Mouse (Mus musculus) liver, embryonic 12.5 days (tissue): ENCODE results near the gene Rxrb. TPM values are rescaled to one million over a fixed set of nuclear protein-coding genes. Genes with fewer than 3 reads are reported as not detected.
A peak's percentile ranks its signal among the peaks of the same experiment; 100 is the strongest.

Experiments used
- ATAC-seq: fragments of 200-750 bp; cut with Nextera tagmentation; 2 replicates; pipeline ENCODE4 v1.8.0; 2017; ENCODE audit warnings: moderate number of reproducible peaks, mild to moderate bottlenecking, moderate library complexity
- H3K27ac ChIP-seq: fragments of 300-500 bp; sonication (generic); 2 replicates; pipeline ENCODE4 v1.5.1; 2016; ENCODE audit warnings: mild to moderate bottlenecking
- H3K27me3 ChIP-seq: fragments of 300-500 bp; sonication (generic); replicated peaks from 2 replicates; pipeline ENCODE4 v1.6.1; 2016; ENCODE audit warnings: mild to moderate bottlenecking, moderate library complexity
- H3K36me3 ChIP-seq: fragments of 300-500 bp; sonication (generic); 2 replicates; pipeline ENCODE4 v1.6.1; 2016; ENCODE audit warnings: mild to moderate bottlenecking, moderate library complexity
- H3K4me1 ChIP-seq: fragments of 300-500 bp; sonication (generic); 2 replicates; pipeline ENCODE4 v1.6.1; 2016
- H3K4me2 ChIP-seq: fragments of 300-500 bp; sonication (generic); 2 replicates; pipeline ENCODE4 v1.6.1; 2016; ENCODE audit warnings: mild to moderate bottlenecking, moderate library complexity
- H3K4me3 ChIP-seq: fragments of 300-500 bp; sonication (generic); 2 replicates; pipeline ENCODE4 v1.5.1; 2016; ENCODE audit warnings: mild to moderate bottlenecking, moderate library complexity
- H3K9ac ChIP-seq: fragments of 300-500 bp; sonication (generic); 2 replicates; pipeline ENCODE4 v1.6.1; 2016; ENCODE audit warnings: mild to moderate bottlenecking, moderate library complexity
- H3K9me3 ChIP-seq: fragments of 300-500 bp; sonication (generic); replicated peaks from 2 replicates; pipeline ENCODE4 v1.6.1; 2016; ENCODE audit warnings: mild to moderate bottlenecking, moderate library complexity
- WGBS: fragments of 180-500 bp; shearing (Covaris S2); methylation state at CpG from one replicate; pipeline ENCODE4 v1.1.7; 2016; ENCODE audit not compliant: insufficient replicate concordance; 5-methylcytosine and 5-hydroxymethylcytosine counted together
- polyA plus RNA-seq: library from polyadenylated mRNA; unstranded; fragments of >200 nt; fragmentation: Nextera tagmentation; extraction: Ambion mirVana; gene quantifications from 2 replicates; pipeline ENCODE4 v1.2.1, GENCODE M21; 2016

The Rxrb gene
- polyA plus RNA-seq, 1 experiment from 2014 or later = 31.3 TPM

DNA sequence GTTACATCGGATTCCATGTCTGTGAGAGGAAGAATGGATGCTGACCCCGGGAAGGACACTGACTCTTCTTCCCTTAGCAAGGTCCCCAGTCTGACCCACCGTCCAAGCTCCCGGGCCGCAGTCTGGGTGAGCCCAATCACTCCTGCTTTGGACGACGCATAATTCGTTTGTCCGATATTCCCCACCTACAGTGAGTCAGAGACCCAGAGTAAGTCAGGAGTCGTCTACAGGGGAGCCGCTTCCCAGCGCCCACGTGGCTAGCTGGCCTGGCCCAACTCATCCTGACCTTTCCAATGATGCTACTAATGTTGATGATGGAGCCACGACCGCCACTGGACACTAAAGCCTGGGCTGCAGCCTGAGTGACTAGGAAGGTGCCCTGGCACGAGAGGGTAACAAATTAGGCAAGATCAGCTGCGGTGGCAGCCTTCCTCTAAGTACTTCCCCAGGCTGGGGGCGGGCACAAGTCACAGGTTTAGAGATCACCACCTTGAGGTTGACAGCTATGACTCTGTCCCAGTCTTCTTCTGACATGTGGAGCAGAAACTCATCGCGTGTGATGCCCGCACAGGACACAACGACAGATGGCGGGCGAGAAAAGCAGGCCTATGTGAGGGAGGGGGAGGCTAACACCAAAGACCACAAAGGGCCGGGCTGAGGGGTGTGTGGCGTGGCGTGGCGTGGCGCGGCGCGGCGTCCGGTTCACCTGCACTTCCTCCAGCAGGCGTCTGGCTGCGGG is 4.5 kb upstream of the Rxrb start:
- peak overlapping the region; percentile 86 for H3K27ac ChIP-seq
- no peak for ATAC-seq
- H3K9me3 ChIP-seq = no peaks in the 10 kb centered on the region
- H3K4me3 ChIP-seq = peak overlapping the region; percentile 73
- peaks cover 71% of the 10 kb centered on the region for H3K4me1 ChIP-seq
- H3K4me2 ChIP-seq = peak overlapping the region; percentile 99
- peaks cover 37% of the 10 kb centered on the region for H3K36me3 ChIP-seq
- WGBS = 14% methylated on average over 36 of the region's 36 CpGs
- peak overlapping the region; percentile 85 for H3K9ac ChIP-seq
- no peaks in the 10 kb centered on the region for H3K27me3 ChIP-seq

DNA sequence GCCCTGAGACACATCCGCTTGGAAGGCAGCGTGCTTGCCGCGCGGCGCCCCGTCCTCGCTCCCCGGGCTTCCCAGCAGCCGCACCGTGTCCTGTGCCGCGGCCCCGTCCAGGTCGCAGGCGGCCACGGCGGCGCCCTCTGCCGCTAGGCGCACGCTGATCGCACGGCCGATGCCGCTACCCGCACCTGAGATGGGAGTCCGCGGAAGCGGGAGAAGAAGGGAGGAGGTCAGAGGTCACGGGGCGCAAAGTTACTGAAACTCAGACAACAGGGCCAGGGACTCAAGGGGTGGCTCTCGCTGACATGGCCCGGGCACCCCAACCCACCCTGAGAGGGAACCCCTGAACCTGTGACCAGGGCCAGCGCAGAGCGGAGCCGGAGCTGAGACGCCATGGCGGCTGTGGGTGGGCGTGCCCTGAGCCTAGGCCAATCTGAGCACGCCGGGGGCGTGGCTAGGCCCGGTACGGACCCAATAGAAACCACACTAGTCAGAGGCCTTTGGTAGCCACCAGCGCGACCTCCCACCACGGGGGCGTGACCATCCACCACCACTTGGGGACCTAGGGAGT is 3.9 kb upstream of the Rxrb start, which contains the start of gene H2-Ke6:
Gene H2-Ke6 (minus strand): TSS at position 405 of the 568 bp plus-strand sequence.
- peak; percentile 84 for ATAC-seq
- no peaks in the 10 kb centered on the region for H3K9me3 ChIP-seq

DNA sequence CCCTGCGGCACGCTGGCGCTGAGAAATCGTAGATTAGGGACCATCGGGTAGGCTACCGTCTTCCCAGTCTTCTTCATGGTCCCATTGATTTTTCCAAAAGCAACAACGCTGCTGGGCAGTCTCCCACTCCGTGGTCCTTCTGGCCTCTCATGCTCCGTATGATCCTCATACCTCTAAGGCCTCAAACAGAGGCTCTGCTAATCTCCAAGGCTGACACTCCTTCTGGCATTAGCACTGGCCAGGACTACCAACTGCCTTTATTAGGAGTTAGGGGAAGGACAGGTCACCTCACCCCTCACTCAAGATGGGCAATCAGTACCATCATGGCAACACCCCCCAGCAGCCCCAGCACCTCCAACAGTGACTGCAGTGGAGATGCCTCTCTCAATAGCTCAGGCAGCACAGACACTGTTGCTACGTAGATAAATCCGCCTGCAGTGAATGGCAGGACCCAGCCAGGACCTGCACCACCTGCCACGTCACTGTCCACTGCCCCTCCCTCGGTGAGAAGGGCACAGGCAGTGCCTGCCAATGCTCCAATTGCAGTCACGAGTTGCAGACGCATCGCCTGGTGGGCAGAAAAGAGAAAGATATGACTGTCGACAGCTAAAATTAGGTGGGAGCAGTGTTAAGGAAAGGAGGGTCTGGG is 3.0 kb upstream of the Rxrb start:
- WGBS = 78% methylated on average over 17 of the region's 17 CpGs
- Histone ChIP-seq H3K4me2 (peak overlapping the region; percentile 99), H3K27ac (peak overlapping the region; percentile 52), H3K36me3 (peaks cover 29% of the 10 kb centered on the region), H3K27me3 (no peaks in the 10 kb centered on the region), H3K9ac (no peak overlapping the region), H3K9me3 (no peaks in the 10 kb centered on the region), H3K4me3 (peak overlapping the region; percentile 73; the same call in 1 of the 2 replicates), H3K4me1 (peaks cover 81% of the 10 kb centered on the region)
- ATAC-seq = no peak

More for the DNA sequence above, 3.9 kb upstream of the Rxrb start, which contains the start of gene H2-Ke6:
- peaks cover 76% of the 10 kb centered on the region for H3K4me1 ChIP-seq
- WGBS = under 1% methylated on average over 49 of the region's 49 CpGs
- H3K9ac ChIP-seq = peak within 1 kb of the TSS; percentile 85
- H3K4me3 ChIP-seq = peak within 1 kb of the TSS; percentile 73
- H3K27me3 ChIP-seq = no peaks in the 10 kb centered on the region
- peak within 1 kb of the TSS; percentile 86 for H3K27ac ChIP-seq
- peaks cover 30% of the 10 kb centered on the region for H3K36me3 ChIP-seq
- H3K4me2 ChIP-seq = peak within 1 kb of the TSS; percentile 99

DNA sequence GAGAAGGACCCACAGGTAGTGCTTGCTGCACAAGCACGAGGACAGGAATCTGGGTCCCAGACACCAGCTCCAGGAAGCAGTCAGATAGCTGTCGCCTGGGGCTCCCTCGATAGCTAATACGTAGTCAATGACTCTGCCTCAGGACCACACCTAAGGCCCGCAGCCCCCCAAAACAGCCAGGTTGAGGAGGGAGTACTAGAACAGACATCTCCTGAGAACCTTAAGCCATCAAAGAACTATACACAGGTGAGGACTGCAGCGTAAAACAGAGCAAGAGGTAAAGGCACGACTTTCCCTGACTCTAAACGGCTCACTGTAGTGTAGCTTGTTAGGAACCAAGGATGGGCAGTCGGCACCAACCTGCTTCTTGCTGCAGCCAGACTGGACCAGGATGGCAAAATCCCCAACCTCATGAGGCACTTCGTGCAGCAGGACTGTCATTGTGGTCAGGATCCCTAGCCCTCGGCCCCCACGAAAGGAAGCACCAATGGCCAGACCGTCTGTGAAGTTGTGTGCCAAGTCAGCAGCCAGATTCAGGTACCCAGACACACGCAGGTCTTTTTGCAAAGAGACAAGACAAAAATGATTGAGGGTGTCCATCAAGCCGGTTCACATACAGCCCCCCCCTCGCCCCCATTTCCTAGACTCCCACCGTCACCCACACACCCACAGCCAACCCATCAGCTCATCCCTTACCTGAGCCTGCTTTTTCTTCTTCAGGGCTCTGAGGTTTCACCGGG is 2.3 kb upstream of the Rxrb start:
- H3K36me3 ChIP-seq = peaks cover 36% of the 10 kb centered on the region
- H3K4me1 ChIP-seq = peaks cover 79% of the 10 kb centered on the region
- no peaks in the 10 kb centered on the region for H3K27me3 ChIP-seq
- peak overlapping the region; percentile 88 for H3K4me2 ChIP-seq
- 0 out of 2 replicates have a peak overlapping the region, but pooled peaks have one; percentile 52 for H3K27ac ChIP-seq
- ATAC-seq = no peak
- peak overlapping the region; percentile 97 for H3K9ac ChIP-seq
- H3K9me3 ChIP-seq = no peaks in the 10 kb centered on the region
- peak overlapping the region; percentile 90 for H3K4me3 ChIP-seq
- 75% methylated on average over 18 of the region's 18 CpGs for WGBS

DNA sequence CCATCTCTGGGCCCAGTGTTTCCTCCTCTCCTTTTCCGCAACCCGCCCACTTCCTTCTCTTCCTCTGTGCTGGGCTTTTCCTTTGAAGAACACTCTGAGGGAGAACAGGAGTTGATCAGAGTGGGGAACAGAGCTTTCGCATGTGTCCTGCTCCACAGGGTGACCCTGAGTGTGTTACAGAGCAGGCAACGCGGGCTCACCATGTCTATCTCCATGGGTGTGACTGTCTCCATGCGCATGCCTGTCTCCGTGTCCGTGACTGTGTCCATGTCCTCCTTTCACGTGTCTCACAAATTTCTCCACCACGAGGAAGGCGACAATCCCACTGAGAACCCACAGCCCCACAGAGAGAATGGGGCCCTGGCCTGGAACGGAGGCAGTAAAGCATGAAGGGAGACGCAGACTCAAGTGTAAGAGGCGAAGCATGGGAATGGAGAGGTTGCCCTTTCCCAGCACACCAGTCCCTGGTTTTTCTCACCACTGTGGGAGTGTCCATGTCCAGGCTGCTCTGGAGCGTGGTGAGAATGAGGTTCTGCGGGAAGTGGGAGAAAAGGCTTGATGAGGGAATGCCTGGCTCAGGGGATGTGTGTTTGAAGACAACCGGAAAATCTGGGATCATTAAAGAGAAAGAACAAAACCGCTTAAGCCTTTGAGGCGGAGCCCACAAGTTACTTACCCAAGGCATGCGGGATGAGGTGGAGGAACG is 1.6 kb upstream of the Rxrb start:
- 77% methylated on average over 21 of the region's 21 CpGs for WGBS
- H3K4me3 ChIP-seq = peak overlapping the region; percentile 90
- H3K27ac ChIP-seq = peak overlapping the region; percentile 92
- no peaks in the 10 kb centered on the region for H3K27me3 ChIP-seq
- peak overlapping the region; percentile 97 for H3K9ac ChIP-seq
- no peak for ATAC-seq
- peaks cover 76% of the 10 kb centered on the region for H3K4me1 ChIP-seq
- H3K36me3 ChIP-seq = peaks cover 43% of the 10 kb centered on the region
- peak overlapping the region; percentile 88 for H3K4me2 ChIP-seq
- H3K9me3 ChIP-seq = no peaks in the 10 kb centered on the region

DNA sequence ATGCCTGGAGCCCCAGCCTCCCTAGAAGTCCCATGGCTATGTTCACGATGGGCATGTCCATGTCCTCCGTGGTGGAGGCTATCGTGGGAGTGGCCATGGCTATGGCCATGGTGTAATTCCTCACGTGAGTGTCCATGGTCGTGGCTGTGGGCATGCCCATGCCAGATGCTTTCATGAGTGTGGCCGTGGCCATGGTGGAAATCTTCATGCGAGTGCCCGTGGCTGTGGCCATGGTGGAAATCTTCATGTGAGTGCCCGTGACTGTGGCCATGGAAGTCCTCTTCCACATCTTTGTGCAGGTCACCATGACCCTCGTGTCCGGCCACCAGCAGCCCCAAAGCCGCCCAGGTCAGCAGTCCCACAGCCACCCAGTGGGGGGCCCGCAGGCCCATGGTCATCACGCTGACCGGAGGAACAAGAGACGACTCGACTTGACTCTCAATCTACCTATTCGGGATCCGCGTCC is 718 bp upstream of the Rxrb start:
- Histone ChIP-seq H3K27me3 (no peaks in the 10 kb centered on the region), H3K27ac (peak overlapping the region; percentile 92), H3K4me3 (peak overlapping the region; percentile 90), H3K36me3 (peaks cover 52% of the 10 kb centered on the region), H3K9ac (peak overlapping the region; percentile 97), H3K4me1 (peaks cover 68% of the 10 kb centered on the region), H3K4me2 (peak overlapping the region; percentile 88), H3K9me3 (no peaks in the 10 kb centered on the region)
- ATAC-seq = no peak
- WGBS = 4% methylated on average over 20 of the region's 20 CpGs

DNA sequence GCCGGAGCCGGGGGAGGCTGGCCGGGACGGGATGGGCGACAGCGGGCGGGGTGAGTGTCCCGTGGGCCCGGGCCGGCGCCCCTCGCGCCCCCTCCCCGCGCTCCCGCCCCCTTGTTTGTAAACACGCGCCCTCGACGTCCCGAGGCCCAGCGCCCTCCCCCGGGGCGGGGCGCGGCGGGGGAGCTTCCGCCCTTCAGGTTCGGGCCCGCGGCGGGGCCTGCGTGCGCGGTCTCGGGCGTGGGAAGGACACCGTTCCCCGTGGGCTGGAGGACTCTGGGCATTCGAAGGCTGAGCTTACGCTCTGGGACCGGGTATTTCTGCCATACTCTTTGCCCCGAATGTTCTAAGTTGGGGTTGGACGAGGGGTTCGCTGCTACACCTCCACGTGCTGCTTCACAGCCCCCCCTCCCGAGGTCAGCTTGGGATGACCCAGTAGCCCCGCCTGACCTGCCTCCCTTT is 591 bp downstream of the Rxrb start:
- no peaks in the 10 kb centered on the region for H3K9me3 ChIP-seq
- WGBS = under 1% methylated on average over 39 of the region's 48 CpGs
- H3K27ac ChIP-seq = peak overlapping the region; percentile 92
- peak overlapping the region; percentile 97 for H3K9ac ChIP-seq
- peaks cover 59% of the 10 kb centered on the region for H3K4me1 ChIP-seq
- ATAC-seq = peak; percentile 30; the same call in 1 of the 2 replicates
- H3K4me2 ChIP-seq = peak overlapping the region; percentile 88
- peaks cover 65% of the 10 kb centered on the region for H3K36me3 ChIP-seq
- H3K27me3 ChIP-seq = no peaks in the 10 kb centered on the region
- H3K4me3 ChIP-seq = peak overlapping the region; percentile 90

DNA sequence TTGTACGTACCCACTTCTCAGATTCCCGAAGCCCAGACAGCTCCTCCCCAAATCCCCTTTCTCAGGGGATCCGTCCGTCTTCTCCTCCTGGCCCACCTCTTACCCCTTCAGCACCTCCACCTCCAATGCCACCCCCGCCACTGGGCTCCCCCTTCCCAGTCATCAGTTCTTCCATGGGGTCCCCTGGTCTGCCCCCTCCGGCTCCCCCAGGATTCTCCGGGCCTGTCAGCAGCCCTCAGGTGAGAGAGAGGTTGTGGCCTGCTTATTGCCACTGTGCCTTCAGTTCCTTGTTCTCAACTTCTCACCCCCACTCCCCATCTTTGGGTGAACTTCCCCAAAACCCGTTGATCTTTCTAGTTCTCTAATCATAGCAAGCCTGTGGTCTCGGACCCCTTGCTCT is 1.2 kb downstream of the Rxrb start:
- ATAC-seq = no peak
- Histone ChIP-seq H3K9ac (peak overlapping the region; percentile 97), H3K27ac (peak overlapping the region; percentile 92), H3K36me3 (peaks cover 71% of the 10 kb centered on the region), H3K4me2 (peak overlapping the region; percentile 88), H3K4me1 (peaks cover 60% of the 10 kb centered on the region), H3K27me3 (0 out of 2 replicates have a peak, but pooled peaks cover 3% of the 10 kb centered on the region), H3K9me3 (no peaks in the 10 kb centered on the region), H3K4me3 (peak overlapping the region; percentile 90)
- WGBS = 21% methylated on average over 9 of the region's 9 CpGs

DNA sequence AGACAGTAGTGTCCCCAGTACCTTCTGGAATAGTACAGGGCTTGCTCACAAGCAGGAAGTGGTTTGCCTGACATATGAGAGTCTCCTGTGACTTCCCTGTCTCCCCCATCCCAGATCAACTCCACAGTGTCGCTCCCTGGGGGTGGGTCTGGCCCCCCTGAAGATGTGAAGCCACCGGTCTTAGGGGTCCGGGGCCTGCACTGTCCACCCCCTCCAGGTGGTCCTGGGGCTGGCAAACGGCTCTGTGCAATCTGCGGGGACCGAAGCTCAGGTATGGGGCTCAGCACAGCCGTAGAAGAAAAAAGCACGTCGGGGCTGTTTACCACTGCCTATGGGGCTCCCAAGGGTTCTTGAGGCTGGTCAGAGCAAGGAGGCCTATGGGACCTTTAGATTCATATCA is 1.8 kb downstream of the Rxrb start:
- 78% methylated on average over 9 of the region's 9 CpGs for WGBS
- H3K27me3 ChIP-seq = peaks cover 9% of the 10 kb centered on the region
- peak overlapping the region; percentile 92 for H3K27ac ChIP-seq
- no peaks in the 10 kb centered on the region for H3K9me3 ChIP-seq
- H3K4me2 ChIP-seq = peak overlapping the region; percentile 88
- H3K4me1 ChIP-seq = peaks cover 60% of the 10 kb centered on the region
- H3K36me3 ChIP-seq = peaks cover 73% of the 10 kb centered on the region
- ATAC-seq = no peak
- peak overlapping the region; percentile 97 for H3K9ac ChIP-seq
- H3K4me3 ChIP-seq = peak overlapping the region; percentile 90

DNA sequence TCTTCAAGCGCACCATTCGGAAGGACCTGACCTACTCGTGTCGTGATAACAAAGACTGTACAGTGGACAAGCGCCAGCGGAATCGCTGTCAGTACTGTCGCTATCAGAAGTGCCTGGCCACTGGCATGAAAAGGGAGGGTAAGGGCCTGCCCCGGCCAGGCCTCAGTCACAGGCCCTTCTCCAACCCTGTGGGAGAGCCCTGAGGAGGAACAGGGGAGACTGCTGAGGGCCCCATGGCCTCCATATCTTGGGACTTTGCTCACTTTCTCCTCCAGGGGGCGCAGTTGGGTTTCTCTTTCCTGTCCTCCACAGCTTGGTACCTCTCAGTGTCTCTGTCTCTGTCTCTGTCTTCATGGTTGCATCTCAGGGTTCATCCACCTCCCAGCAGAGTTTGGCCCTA is 2.5 kb downstream of the Rxrb start:
- Histone ChIP-seq H3K9me3 (no peaks in the 10 kb centered on the region), H3K9ac (no peak overlapping the region), H3K4me2 (peak overlapping the region; percentile 88; the same call in 1 of the 2 replicates), H3K36me3 (peaks cover 67% of the 10 kb centered on the region), H3K4me1 (peaks cover 60% of the 10 kb centered on the region), H3K27ac (no peak overlapping the region), H3K4me3 (no peak overlapping the region), H3K27me3 (peaks cover 15% of the 10 kb centered on the region)
- 69% methylated on average over 10 of the region's 10 CpGs for WGBS
- no peak for ATAC-seq

DNA sequence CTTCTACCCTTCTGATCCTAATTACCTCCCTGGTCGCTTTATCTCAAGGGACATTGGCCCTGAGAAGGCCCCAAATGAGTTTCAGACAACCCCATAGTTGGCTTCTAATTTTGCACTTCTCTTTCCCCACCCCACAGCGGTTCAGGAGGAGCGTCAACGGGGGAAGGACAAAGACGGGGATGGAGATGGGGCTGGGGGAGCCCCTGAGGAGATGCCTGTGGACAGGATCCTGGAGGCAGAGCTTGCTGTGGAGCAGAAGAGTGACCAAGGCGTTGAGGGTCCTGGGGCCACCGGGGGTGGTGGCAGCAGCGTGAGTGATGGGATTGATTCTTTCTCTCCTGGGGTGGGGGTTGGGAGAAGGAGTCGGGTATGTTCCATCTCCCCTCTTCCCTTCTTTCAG is 3.9 kb downstream of the Rxrb start:
- WGBS = 79% methylated on average over 9 of the region's 9 CpGs
- no peak overlapping the region for H3K4me3 ChIP-seq
- H3K27ac ChIP-seq = no peak overlapping the region
- peaks cover 30% of the 10 kb centered on the region for H3K27me3 ChIP-seq
- peaks cover 52% of the 10 kb centered on the region for H3K36me3 ChIP-seq
- ATAC-seq = no peak
- no peak overlapping the region for H3K4me2 ChIP-seq
- H3K9ac ChIP-seq = no peak overlapping the region
- H3K4me1 ChIP-seq = peaks cover 50% of the 10 kb centered on the region
- H3K9me3 ChIP-seq = no peaks in the 10 kb centered on the region
